Mouse (Mus musculus) spleen, adult 2 months (tissue): Measurements from ENCODE around the gene Prdm1.

Experiments
- CTCF ChIP-seq: fragments of 200-500 bp; IDR thresholded peaks from 2 replicates; pipeline ENCODE4 v1.5.1; 2011; ENCODE audit warnings: mild to moderate bottlenecking, inconsistent platforms; ENCODE audit not compliant: insufficient read depth, insufficient read length, insufficient replicate concordance; ENCODE audit errors: extremely low read depth
- POLR2A ChIP-seq: fragments of 200-500 bp; IDR thresholded peaks from 2 replicates; pipeline ENCODE4 v1.6.1; 2011; ENCODE audit warnings: low read depth, low read length, inconsistent platforms

DNA sequence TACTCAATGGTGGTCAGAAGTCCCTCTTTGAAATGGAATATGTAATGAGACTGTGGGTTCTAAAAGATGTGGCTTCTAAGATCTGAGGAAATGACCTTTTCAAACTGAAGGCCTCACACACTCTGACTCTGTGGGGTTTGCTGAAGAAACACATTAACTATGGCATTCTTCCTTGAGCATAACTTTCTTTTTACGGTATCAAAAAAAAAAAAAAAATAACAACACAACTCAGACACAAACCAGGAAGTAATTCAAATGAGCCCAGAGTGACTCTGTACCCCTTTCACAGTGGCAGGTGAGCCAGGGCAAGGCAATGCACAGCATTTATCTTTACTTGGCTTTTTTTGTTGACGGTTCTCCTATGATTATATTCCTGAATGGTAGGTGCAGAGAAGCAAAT, 77.5 kb downstream of the Prdm1 start:
- TF ChIP-seq CTCF (no peak), POLR2A (no peak)
